Mouse (Mus musculus) urinary bladder, postnatal 25 days (tissue): ENCODE results near the gene Pcsk5.
"Not testable (repeated sequence)": the region's sequence is repeated elsewhere in the genome, so short reads cannot be mapped to it uniquely, and the experiment has no call there.

Experiments
- DNase-seq: peaks from one replicate; pipeline ENCODE4 v3.0.0; 2022; ENCODE audit warnings: low spot score

The Pcsk5 gene

GRCm38 (mm10) chr19:17473138-17473537 is 364.3 kb downstream of the Pcsk5 start:
- DNase-seq: not testable (repeated sequence)

GRCm38 (mm10) chr19:17471861-17472260 is 365.6 kb downstream of the Pcsk5 start:
- no peak for DNase-seq

GRCm38 (mm10) chr19:17471196-17471595 is 366.2 kb downstream of the Pcsk5 start:
- no peak for DNase-seq

- no peak for DNase-seq
Observed at GRCm38 (mm10) chr19:17467556-17468211, 369.7 kb downstream of the Pcsk5 start.

GRCm38 (mm10) chr19:17452001-17452400 is 385.4 kb downstream of the Pcsk5 start:
- no peak for DNase-seq

- no peak for DNase-seq
Observed at GRCm38 (mm10) chr19:17443581-17443980, 393.9 kb downstream of the Pcsk5 start.

GRCm38 (mm10) chr19:17439476-17440189 is 397.8 kb downstream of the Pcsk5 start:
- DNase-seq: no peak

GRCm38 (mm10) chr19:17436651-17437050 is 400.8 kb downstream of the Pcsk5 start:
- DNase-seq: no peak

GRCm38 (mm10) chr19:17428561-17428914 is 408.9 kb downstream of the Pcsk5 start:
- no peak for DNase-seq

- DNase-seq: no peak
Observed at GRCm38 (mm10) chr19:17427824-17428560, 409.4 kb downstream of the Pcsk5 start.

- no peak for DNase-seq
Observed at GRCm38 (mm10) chr19:17423306-17423705, 414.1 kb downstream of the Pcsk5 start.

- DNase-seq: no peak
Observed at GRCm38 (mm10) chr19:17417855-17418254, 419.6 kb downstream of the Pcsk5 start.

- DNase-seq: no peak
Observed at GRCm38 (mm10) chr19:17412915-17413459, 424.4 kb downstream of the Pcsk5 start.

- no peak for DNase-seq
Observed at GRCm38 (mm10) chr19:17410465-17411065, 426.9 kb downstream of the Pcsk5 start.

- DNase-seq: no peak
Observed at GRCm38 (mm10) chr19:17409351-17409750, 428.1 kb downstream of the Pcsk5 start.

GRCm38 (mm10) chr19:17408591-17408990 is 428.8 kb downstream of the Pcsk5 start:
- no peak for DNase-seq

GRCm38 (mm10) chr19:17406823-17407222 is 430.6 kb downstream of the Pcsk5 start:
- DNase-seq: no peak

- DNase-seq: no peak
Observed at GRCm38 (mm10) chr19:17403175-17403574, 434.3 kb downstream of the Pcsk5 start.

- no peak for DNase-seq
Observed at GRCm38 (mm10) chr19:17400571-17400970, 436.9 kb downstream of the Pcsk5 start.

GRCm38 (mm10) chr19:17399965-17400364 is 437.5 kb downstream of the Pcsk5 start:
- no peak for DNase-seq

- no peak for DNase-seq
Observed at GRCm38 (mm10) chr19:17397922-17398321, 439.5 kb downstream of the Pcsk5 start.

- no peak for DNase-seq
Observed at GRCm38 (mm10) chr19:17396802-17397201, 440.6 kb downstream of the Pcsk5 start.
